Mouse (Mus musculus) myocyte (in vitro differentiated cells): Measurements from ENCODE around the gene Nhlrc3.

Experiments used
- POLR2A ChIP-seq: IDR thresholded peaks from one replicate; pipeline ENCODE4 v1.6.1; 2011; ENCODE audit warnings: low read depth, mild to moderate bottlenecking, control low read depth, moderate library complexity; ENCODE audit not compliant: insufficient read length
- USF1 ChIP-seq: IDR thresholded peaks from one replicate; pipeline ENCODE4 v1.6.1; 2011; ENCODE audit warnings: low read depth, mild to moderate bottlenecking, control low read depth, moderate library complexity

DNA sequence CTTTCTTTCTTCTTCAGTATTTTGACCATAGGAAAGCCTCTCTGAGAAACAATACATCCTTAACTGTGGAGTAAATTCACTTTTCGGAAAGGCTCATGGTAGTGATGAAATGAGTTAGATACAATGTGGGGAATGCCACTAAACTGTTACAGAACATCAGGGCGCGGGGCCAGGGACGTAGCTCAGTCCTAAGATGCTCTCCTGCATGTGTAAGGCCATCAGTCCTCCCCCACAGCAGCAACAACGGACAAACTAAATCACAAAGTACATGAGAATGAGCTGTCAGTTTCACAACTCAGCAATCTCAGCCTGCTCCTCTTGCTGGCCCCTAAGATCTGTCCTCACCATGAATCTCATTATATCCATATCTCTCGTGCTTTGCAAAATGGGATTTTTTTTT, 8.6 kb downstream of the Nhlrc3 start:
- TF ChIP-seq POLR2A (no peak), USF1 (no peak)
